Mouse (Mus musculus) ES-CJ7 (cell line): ENCODE measurements at regions not wholly inside any gene's neighbourhood (a gene's known extent, or its start where the extent isn't known, plus 50 kb on each side); places are given as distances from the start of the nearest gene placed in this dataset.

Source experiments
- DNase-seq: peaks from one replicate; pipeline ENCODE4 v3.0.0; 2011; ENCODE audit warnings: low read depth, low spot score

GRCm38 (mm10) chr15:91916946-91917345, 78.9 kb downstream of the Smgc start:
- no peak for DNase-seq

GRCm38 (mm10) chr15:91917877-91918276, 79.8 kb downstream of the Smgc start:
- no peak for DNase-seq

- no peak for DNase-seq
These were observed 86.5 kb downstream of the Smgc start for GRCm38 (mm10) chr15:91924542-91924941.

GRCm38 (mm10) chr15:91927492-91927891, 89.4 kb downstream of the Smgc start:
- DNase-seq = no peak

GRCm38 (mm10) chr15:91928511-91928910, 90.4 kb downstream of the Smgc start:
- no peak for DNase-seq

GRCm38 (mm10) chr15:91957273-91957672, 93.7 kb upstream of the Cntn1 start:
- DNase-seq = no peak

- DNase-seq = no peak
These were observed 85.8 kb upstream of the Cntn1 start for GRCm38 (mm10) chr15:91965172-91965571.

DNA sequence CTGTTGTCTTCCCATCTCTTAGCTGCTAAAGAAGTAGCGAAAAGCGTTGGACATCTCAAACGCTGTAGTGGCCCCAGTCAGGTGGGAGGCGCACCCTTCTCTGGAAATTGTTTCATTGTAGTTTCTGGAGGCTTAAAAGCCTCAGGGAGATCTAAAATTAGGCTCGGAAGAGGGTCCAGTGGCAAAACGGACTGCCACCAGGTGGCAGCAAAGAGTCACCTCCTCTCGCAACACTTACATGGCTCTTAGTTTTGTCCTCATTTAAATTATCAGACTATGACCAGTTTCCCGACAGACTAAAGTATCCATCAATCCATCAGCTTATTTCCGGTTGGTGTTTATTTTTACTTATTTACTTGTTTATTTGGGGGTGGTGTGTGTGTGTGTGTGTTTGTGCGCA, 81.6 kb upstream of the Cntn1 start:
- peak; percentile 66 for DNase-seq

- no peak for DNase-seq
These were observed 79.6 kb upstream of the Cntn1 start for GRCm38 (mm10) chr15:91971411-91971810.

GRCm38 (mm10) chr15:91971846-91972245, 79.1 kb upstream of the Cntn1 start:
- DNase-seq = no peak

DNA sequence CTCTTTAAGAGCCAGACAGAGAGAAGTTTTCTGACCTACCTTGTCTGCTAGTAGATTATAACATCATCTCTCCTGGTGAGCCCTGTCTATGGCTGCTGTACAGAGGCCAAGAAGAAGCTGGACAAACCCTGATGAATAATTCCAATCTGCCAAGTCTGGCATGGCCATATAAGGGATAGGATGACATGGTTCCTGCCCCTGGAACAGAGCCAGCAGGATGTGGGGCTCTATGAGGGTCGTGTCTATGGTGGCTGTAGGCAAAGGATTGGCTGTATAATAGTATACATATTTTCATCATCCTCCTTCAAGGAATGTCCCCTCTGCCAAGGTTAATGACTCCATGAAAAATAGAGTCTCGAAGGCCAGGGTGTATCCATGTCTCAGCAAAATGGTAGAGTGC, 75.4 kb upstream of the Cntn1 start:
- no peak for DNase-seq

DNA sequence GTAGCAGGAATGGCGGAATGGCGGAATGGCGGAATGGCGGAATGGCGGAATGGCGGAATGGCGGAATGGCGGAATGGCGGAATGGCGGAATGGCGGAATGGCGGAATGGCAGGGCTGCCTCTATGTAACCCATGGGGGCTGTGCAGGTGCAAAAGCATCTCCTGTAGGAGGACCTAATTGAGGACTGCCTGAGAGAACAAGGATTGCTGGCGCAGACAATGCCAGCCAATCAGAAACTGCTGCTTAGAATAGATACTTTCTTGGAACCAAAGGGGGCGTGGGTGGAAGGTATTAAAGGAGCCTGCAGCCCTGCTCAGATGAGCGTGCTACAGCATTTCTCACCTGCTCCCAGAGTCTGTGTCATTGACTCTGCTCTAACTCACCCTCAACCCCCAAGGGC, 67.8 kb upstream of the Cntn1 start:
- peak; percentile 27 for DNase-seq

- DNase-seq = no peak
These were observed 50.9 kb upstream of the Cntn1 start for GRCm38 (mm10) chr15:92000086-92000485.
